Mouse (Mus musculus) G1E (cell line): Measurements from ENCODE around the gene Erbb2. TPM values are rescaled to one million over a fixed set of nuclear protein-coding genes. Genes with fewer than 3 reads are reported as not detected.

ENCODE experiments used
- ATAC-seq: 2 replicates; pipeline ENCODE4 v1.8.0; 2016; ENCODE audit warnings: mild to moderate bottlenecking; ENCODE audit not compliant: insufficient number of reproducible peaks, poor library complexity, low FRiP score, severe bottlenecking; ENCODE audit errors: extremely low read depth
- DNase-seq: peaks from one replicate; pipeline ENCODE4 v3.0.0; 2012; ENCODE audit warnings: low spot score
- H3K27me3 ChIP-seq: 2 replicates; pipeline ENCODE4 v1.6.1; 2012; ENCODE audit warnings: mild to moderate bottlenecking, low read length, inconsistent platforms; ENCODE audit not compliant: insufficient read depth
- H3K36me3 ChIP-seq: replicated peaks from 2 replicates; pipeline ENCODE3; 2012; ENCODE audit warnings: mild to moderate bottlenecking, inconsistent platforms
- H3K4me1 ChIP-seq: 2 replicates; pipeline ENCODE4 v1.6.1; 2012; ENCODE audit warnings: low read depth, low read length, inconsistent platforms, mixed read lengths; ENCODE audit not compliant: insufficient read depth
- H3K4me3 ChIP-seq: 2 replicates; pipeline ENCODE4 v1.5.1; 2012; ENCODE audit warnings: low read depth, mild to moderate bottlenecking, inconsistent platforms, low read length, moderate library complexity, mixed read lengths
- H3K9me3 ChIP-seq: replicated peaks from 2 replicates; pipeline ENCODE4 v1.6.1; 2012; ENCODE audit warnings: inconsistent platforms
- CTCF ChIP-seq: IDR thresholded peaks from 2 replicates; pipeline ENCODE4 v1.5.1; 2012; ENCODE audit warnings: low read depth, low read length, inconsistent platforms, mixed read lengths
- GATA1 ChIP-seq: IDR thresholded peaks from 2 replicates; pipeline ENCODE4 v1.6.1; 2012; ENCODE audit warnings: borderline replicate concordance, low read length, inconsistent platforms, mixed read lengths
- GATA2 ChIP-seq: IDR thresholded peaks from 2 replicates; pipeline ENCODE4 v1.6.1; 2012; ENCODE audit warnings: low read depth, low read length, inconsistent platforms, borderline replicate concordance
- POLR2AphosphoS5 ChIP-seq: IDR thresholded peaks from 2 replicates; pipeline ENCODE4 v1.6.1; 2012; ENCODE audit warnings: low read depth, low read length, inconsistent platforms; ENCODE audit not compliant: insufficient replicate concordance
- TAL1 ChIP-seq: conservative IDR thresholded peaks from 2 replicates; pipeline ENCODE4 v1.6.1; 2012; ENCODE audit warnings: low read depth, low read length, inconsistent platforms, mixed read lengths
- polyA plus RNA-seq: library from polyadenylated mRNA; stranded (reverse); fragments of >175 nt; gene quantifications from 2 replicates; pipeline ENCODE4 v1.2.3, GENCODE M21; 2012
- total RNA-seq, 2 experiments: library from RNA; stranded (forward) in 1 of 2; stranded (reverse) in 1 of 2; fragments of 200-1000 nt in 1 of 2; fragments of >200 nt in 1 of 2; fragmentation: Nextera tagmentation in 1 of 2; gene quantifications; 2 replicates each; pipeline ENCODE4 v1.2.3; 2014 to 2017

Gene Erbb2
- total and polyA plus RNA-seq, 3 experiments = 0.05 TPM; not detected in 2

DNA sequence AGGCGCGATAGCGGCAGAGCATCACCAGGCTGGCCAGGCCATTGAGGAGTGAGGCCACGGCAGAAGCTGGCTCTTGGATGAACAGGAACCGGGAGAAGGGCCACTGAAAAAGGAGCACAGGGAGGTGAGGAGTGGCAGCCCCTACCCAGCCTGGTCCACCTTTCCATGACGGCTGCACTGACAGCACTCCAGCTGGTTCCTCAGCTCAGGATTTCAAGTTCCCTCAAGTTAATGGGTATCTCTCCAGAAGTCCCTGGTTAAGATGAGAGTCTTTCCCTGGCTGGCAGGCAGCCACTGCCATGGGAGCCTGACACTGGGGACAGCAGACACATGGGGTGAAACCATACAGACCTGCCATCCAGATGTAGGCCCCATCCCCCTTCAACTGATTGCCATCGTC is 14.3 kb upstream of the Erbb2 start:
- ATAC-seq = no peak
- no peak overlapping the region for H3K4me3 ChIP-seq
- no peaks in the 10 kb centered on the region for H3K9me3 ChIP-seq
- peaks cover 34% of the 10 kb centered on the region for H3K36me3 ChIP-seq
- H3K4me1 ChIP-seq = peaks cover 47% of the 10 kb centered on the region
- no peaks in the 10 kb centered on the region for H3K27me3 ChIP-seq
- no peak for DNase-seq
- TF ChIP-seq CTCF (no peak), GATA1 (no peak), GATA2 (no peak), POLR2AphosphoS5 (no peak), TAL1 (no peak)

DNA sequence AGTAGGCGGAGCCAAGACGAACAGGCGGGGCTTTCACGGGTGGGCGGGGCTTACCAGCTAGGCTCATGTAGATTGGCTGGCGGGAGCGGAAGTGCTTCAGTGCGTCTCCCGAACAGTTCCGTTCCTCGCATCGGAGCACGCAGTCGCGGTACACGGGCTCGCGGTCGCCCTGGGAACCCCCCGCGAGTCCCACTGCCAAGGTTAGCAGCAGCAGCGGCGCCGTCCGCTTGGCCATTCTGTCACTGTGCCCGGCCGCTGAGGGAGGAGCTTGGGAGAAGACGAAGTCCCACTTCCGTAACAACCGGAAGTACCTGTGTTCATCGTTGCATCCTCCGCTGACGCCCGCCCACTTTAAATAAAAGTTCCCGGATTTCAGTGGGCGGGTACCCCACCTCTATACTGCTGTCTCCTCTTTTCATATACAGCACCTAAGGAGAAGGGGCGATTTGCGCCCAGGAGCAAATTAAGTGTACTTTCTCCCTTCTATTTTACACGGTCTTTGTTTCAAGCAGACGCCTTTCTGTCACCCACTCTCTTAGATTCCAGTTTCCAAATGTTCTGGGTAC is 12.0 kb upstream of the Erbb2 start, which contains the start of gene Pgap3:
Pgap3 (minus strand) TSS at position 330 of the 566 bp plus-strand sequence.
- ATAC-seq (peak; percentile 73), DNase-seq (peak; percentile 78)
- Histone ChIP-seq H3K36me3 (peaks cover 31% of the 10 kb centered on the region), H3K4me1 (peaks cover 25% of the 10 kb centered on the region), H3K4me3 (peak within 1 kb of the TSS; percentile 90), H3K27me3 (peaks cover 11% of the 10 kb centered on the region), H3K9me3 (no peaks in the 10 kb centered on the region)
- TF ChIP-seq TAL1 (no peak), CTCF (no peak), POLR2AphosphoS5 (no peak), GATA2 (no peak), GATA1 (no peak)

DNA sequence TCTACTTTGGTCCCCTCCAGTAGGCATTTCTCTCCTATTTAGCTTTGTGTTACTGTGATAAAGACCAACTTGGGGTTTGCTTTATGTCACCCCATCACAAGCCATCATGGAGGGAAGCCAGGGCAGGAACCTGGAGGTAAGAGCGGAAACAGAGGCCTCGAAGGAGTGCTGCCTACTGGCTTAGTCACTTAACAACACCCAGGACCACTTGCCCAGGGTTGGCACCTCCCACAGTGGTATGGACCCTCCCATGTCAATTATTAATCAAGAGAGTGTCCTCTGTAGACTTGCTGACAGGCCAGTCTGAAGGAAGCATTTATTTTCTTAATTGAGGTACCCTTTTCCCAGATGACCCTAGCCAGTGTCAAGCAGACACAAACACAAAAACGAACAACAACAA is 11.5 kb upstream of the Erbb2 start:
- TF ChIP-seq POLR2AphosphoS5 = no peak
- no peak for TF ChIP-seq GATA2
- TF ChIP-seq TAL1 = no peak
- TF ChIP-seq GATA1 = no peak
- no peak for TF ChIP-seq CTCF
- no peak for ATAC-seq
- Histone ChIP-seq H3K4me3 (peak overlapping the region; percentile 90), H3K4me1 (peaks cover 23% of the 10 kb centered on the region), H3K9me3 (no peaks in the 10 kb centered on the region), H3K36me3 (peaks cover 29% of the 10 kb centered on the region), H3K27me3 (peaks cover 11% of the 10 kb centered on the region)
- DNase-seq = no peak

DNA sequence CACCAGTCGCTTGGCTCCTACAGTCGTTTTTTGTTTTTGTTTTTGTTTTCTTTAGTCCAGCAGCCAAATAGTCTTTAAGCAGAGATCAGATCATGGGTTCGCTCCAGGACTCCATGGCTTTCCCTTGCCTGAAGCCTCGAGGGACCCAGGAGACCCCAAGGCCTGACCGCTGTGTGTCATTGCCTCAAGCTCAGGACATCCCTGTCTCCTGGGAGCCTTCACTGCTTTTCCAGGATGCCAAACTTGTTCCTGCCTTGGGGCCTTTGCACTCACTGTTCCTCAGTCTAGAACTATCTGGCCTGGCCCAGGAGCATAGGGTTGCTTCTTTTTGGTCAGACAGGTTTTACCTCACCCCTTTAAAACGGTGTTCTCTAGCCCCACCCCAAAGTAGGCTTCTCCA is 5.6 kb upstream of the Erbb2 start:
- Histone ChIP-seq H3K4me3 (no peak overlapping the region), H3K4me1 (peaks cover 3% of the 10 kb centered on the region; the same call in 1 of the 2 replicates), H3K27me3 (peaks cover 19% of the 10 kb centered on the region), H3K9me3 (no peaks in the 10 kb centered on the region), H3K36me3 (no peaks in the 10 kb centered on the region)
- ATAC-seq (no peak), DNase-seq (no peak)
- TF ChIP-seq TAL1 (no peak), GATA1 (no peak), GATA2 (no peak), CTCF (no peak), POLR2AphosphoS5 (no peak)

DNA sequence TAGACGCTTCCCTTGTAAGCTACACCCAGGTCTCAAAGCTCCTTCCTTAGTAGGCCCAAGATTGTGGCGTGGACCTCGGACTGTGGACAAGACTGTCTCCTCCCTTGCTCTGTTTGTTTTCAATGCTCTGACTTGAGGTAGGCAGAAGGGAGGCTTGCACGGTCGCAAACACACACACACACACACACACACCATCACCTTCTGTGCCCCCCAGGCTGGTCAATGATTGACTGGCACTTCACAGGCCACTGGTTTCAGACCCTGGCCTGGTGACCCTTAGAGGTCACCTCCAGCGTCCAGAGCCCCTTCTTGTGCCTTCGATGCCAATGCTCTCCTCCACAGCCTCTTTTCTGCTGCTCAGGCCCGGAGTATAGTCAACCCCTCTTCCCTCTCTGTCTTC is 3.4 kb upstream of the Erbb2 start:
- TF ChIP-seq GATA1 (no peak), POLR2AphosphoS5 (no peak), CTCF (no peak), GATA2 (no peak), TAL1 (no peak)

DNA sequence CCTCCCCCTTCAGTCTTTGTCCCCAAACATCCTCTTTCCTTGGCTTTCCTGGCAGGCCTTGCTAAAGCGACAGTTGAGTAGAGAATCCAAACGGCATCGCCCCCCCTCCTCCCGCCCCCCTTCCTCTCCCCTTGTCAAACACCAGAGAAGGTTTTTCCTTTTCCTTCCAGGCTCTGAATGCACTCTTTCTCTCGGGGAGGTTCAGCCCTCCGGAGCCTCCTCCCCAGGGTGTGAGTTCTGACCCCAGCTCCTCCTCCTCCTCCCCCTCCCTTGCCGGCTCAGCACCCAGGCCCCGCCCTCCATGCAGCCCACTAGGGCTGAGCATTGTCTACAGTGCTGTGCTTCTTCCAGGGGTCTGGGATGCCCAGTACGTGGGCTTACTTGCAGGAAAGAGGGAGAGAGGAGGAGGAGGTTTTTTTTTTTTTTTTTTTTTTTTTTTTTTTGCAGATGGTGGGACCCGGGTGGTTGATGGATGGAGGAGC is 2.9 kb upstream of the Erbb2 start:
- DNase-seq (no peak), ATAC-seq (no peak)
- TF ChIP-seq TAL1 = no peak
- TF ChIP-seq CTCF = no peak
- no peak for TF ChIP-seq GATA1
- TF ChIP-seq POLR2AphosphoS5 = no peak
- no peak for TF ChIP-seq GATA2
- Histone ChIP-seq H3K36me3 (no peaks in the 10 kb centered on the region), H3K27me3 (peaks cover 40% of the 10 kb centered on the region), H3K4me1 (peaks cover 3% of the 10 kb centered on the region; the same call in 1 of the 2 replicates), H3K4me3 (no peak overlapping the region), H3K9me3 (no peaks in the 10 kb centered on the region)

More for the DNA sequence above, 3.4 kb upstream of the Erbb2 start:
- ATAC-seq (no peak), DNase-seq (no peak)
- peaks cover 36% of the 10 kb centered on the region for H3K27me3 ChIP-seq
- H3K36me3 ChIP-seq = no peaks in the 10 kb centered on the region
- no peaks in the 10 kb centered on the region for H3K9me3 ChIP-seq
- H3K4me1 ChIP-seq = peaks cover 3% of the 10 kb centered on the region; the same call in 1 of the 2 replicates
- no peak overlapping the region for H3K4me3 ChIP-seq
